Mouse (Mus musculus): ENCODE data around the gene Lrrtm4.

The Lrrtm4 gene

GRCm38 (mm10) chr6:80750769-80751168 is 732.1 kb downstream of the Lrrtm4 start:
- no peak for DNase-seq

- DNase-seq: no peak
Measured at GRCm38 (mm10) chr6:80760641-80761204, 742.0 kb downstream of the Lrrtm4 start.

- no peak for DNase-seq
Measured at GRCm38 (mm10) chr6:80786282-80786681, 767.6 kb downstream of the Lrrtm4 start.

GRCm38 (mm10) chr6:80823753-80824152 is 805.1 kb downstream of the Lrrtm4 start:
- no peak for DNase-seq

GRCm38 (mm10) chr6:80839784-80840183 is 821.1 kb downstream of the Lrrtm4 start:
- no peak for DNase-seq

- DNase-seq: no peak
Measured at GRCm38 (mm10) chr6:80845294-80845693, 826.6 kb downstream of the Lrrtm4 start.

- DNase-seq: no peak
Measured at GRCm38 (mm10) chr6:80856910-80857543, 838.4 kb downstream of the Lrrtm4 start.

Data from thymus, postnatal 36 days (tissue).